Mouse (Mus musculus) myocyte (in vitro differentiated cells): ENCODE results near the gene Gm27027. TPM values are rescaled to one million over a fixed set of nuclear protein-coding genes. Genes with fewer than 3 reads are reported as not detected.

ENCODE experiments used
- H3K27me3 ChIP-seq: one replicate; pipeline ENCODE4 v1.6.1; 2011; ENCODE audit not compliant: control insufficient read depth, insufficient read depth, insufficient read length
- H3K36me3 ChIP-seq: one replicate; pipeline ENCODE4 v1.6.1; 2011; ENCODE audit not compliant: control insufficient read depth, insufficient read depth
- H3K4me2 ChIP-seq: one replicate; pipeline ENCODE4 v1.6.1; 2011; ENCODE audit warnings: low read depth, control low read depth
- H3K4me3 ChIP-seq: one replicate; pipeline ENCODE4 v1.5.1; 2011; ENCODE audit warnings: mild to moderate bottlenecking, control low read depth, moderate library complexity
- H3K79me2 ChIP-seq: one replicate; pipeline ENCODE4 v1.6.1; 2011; ENCODE audit not compliant: control insufficient read depth, insufficient read depth
- H3ac ChIP-seq: one replicate; pipeline ENCODE4 v1.6.1; 2011; ENCODE audit not compliant: control insufficient read depth, insufficient read length
- CEBPB ChIP-seq: IDR thresholded peaks from 2 replicates; pipeline ENCODE4 v1.6.1; 2011; ENCODE audit warnings: mild to moderate bottlenecking, moderate library complexity; ENCODE audit not compliant: poor library complexity, insufficient read depth, severe bottlenecking
- E2F4 ChIP-seq: IDR thresholded peaks from one replicate; pipeline ENCODE4 v1.6.1; 2011; ENCODE audit warnings: mild to moderate bottlenecking, control low read depth, moderate library complexity; ENCODE audit not compliant: insufficient read depth
- MAX ChIP-seq: IDR thresholded peaks from one replicate; pipeline ENCODE4 v1.6.1; 2011; ENCODE audit warnings: low read depth, mild to moderate bottlenecking, control low read depth
- MYOD1 ChIP-seq, 3 experiments: IDR thresholded peaks; one replicate each; pipeline ENCODE4 v1.6.1; 2011; ENCODE audit warnings: control low read depth in 2 of 3, low read depth in 2 of 3, mild to moderate bottlenecking in 2 of 3, moderate library complexity in 1 of 3; ENCODE audit not compliant: insufficient read length in 2 of 3, control insufficient read depth in 1 of 3
- MYOG ChIP-seq, 3 experiments: IDR thresholded peaks; one replicate each; pipeline ENCODE4 v1.6.1; 2011; ENCODE audit warnings: control low read depth in 2 of 3, low read depth in 2 of 3, mild to moderate bottlenecking in 2 of 3; ENCODE audit not compliant: insufficient read length in 2 of 3, control insufficient read depth in 1 of 3, insufficient read depth in 1 of 3
- POLR2A ChIP-seq: IDR thresholded peaks from one replicate; pipeline ENCODE4 v1.6.1; 2011; ENCODE audit warnings: low read depth, mild to moderate bottlenecking, control low read depth, moderate library complexity; ENCODE audit not compliant: insufficient read length
- POLR2AphosphoS2 ChIP-seq: IDR thresholded peaks from one replicate; pipeline ENCODE4 v1.6.1; 2011; ENCODE audit warnings: low read depth, control low read depth; ENCODE audit not compliant: insufficient read length
- REST ChIP-seq: IDR thresholded peaks from one replicate; pipeline ENCODE4 v1.6.1; 2011; ENCODE audit warnings: mild to moderate bottlenecking, control low read depth, moderate library complexity; ENCODE audit not compliant: insufficient read depth, insufficient read length
- SRF ChIP-seq: IDR thresholded peaks from one replicate; pipeline ENCODE4 v1.6.1; 2011; ENCODE audit warnings: low read depth; ENCODE audit not compliant: control insufficient read depth, insufficient read length
- TCF12 ChIP-seq: IDR thresholded peaks from one replicate; pipeline ENCODE4 v1.6.1; 2011; ENCODE audit warnings: mild to moderate bottlenecking, control low read depth; ENCODE audit not compliant: poor library complexity, insufficient read depth, severe bottlenecking
- TCF3 ChIP-seq: IDR thresholded peaks from one replicate; pipeline ENCODE4 v1.6.1; 2011; ENCODE audit warnings: low read depth, control low read depth; ENCODE audit not compliant: insufficient read length
- USF1 ChIP-seq: IDR thresholded peaks from one replicate; pipeline ENCODE4 v1.6.1; 2011; ENCODE audit warnings: low read depth, mild to moderate bottlenecking, control low read depth, moderate library complexity
- polyA plus RNA-seq: library from polyadenylated mRNA; unstranded; fragments of >200 nt; fragmentation: generic; extraction: Trizol; gene quantifications from one replicate; pipeline ENCODE4 v1.2.1, GENCODE M21; 2012; ENCODE audit warnings: missing spikeins

Gene Gm27027
- polyA plus RNA-seq, 1 experiment = not detected

- H3K79me2 ChIP-seq = peaks cover 6% of the 10 kb centered on the region
Measured at GRCm38 (mm10) chr2:94040391-94041125, 44.4 kb upstream of the Gm27027 start.

GRCm38 (mm10) chr2:94035428-94036331 lies 39.5 kb upstream of the Gm27027 start:
- Histone ChIP-seq H3K4me3 (no peak overlapping the region), H3K4me2 (no peak overlapping the region), H3K27me3 (no peaks in the 10 kb centered on the region), H3K36me3 (peaks cover 15% of the 10 kb centered on the region), H3ac (no peak overlapping the region), H3K79me2 (no peaks in the 10 kb centered on the region)
- TF ChIP-seq MAX = no peak
- no peak for TF ChIP-seq REST
- TF ChIP-seq TCF3 = no peak
- no peak for TF ChIP-seq POLR2A
- no peak for TF ChIP-seq TCF12
- no peak for TF ChIP-seq CEBPB
- TF ChIP-seq E2F4 = no peak
- TF ChIP-seq MYOD1 (IDR thresholded peaks at IDR 0.05; ENCODE audit: control insufficient read depth in 1 of 3, insufficient read length in 2 of 3, low read depth in 2 of 3) = no peak
- no peak for TF ChIP-seq SRF
- no peak for TF ChIP-seq MYOG (IDR thresholded peaks at IDR 0.05; ENCODE audit: control insufficient read depth in 1 of 3, insufficient read depth in 1 of 3, insufficient read length in 2 of 3, low read depth in 2 of 3)
- no peak for TF ChIP-seq USF1
- TF ChIP-seq POLR2AphosphoS2 = no peak

More at GRCm38 (mm10) chr2:94040391-94041125, 44.4 kb upstream of the Gm27027 start:
- TF ChIP-seq TCF12 (no peak), MAX (no peak)
- H3K4me2 ChIP-seq = no peak overlapping the region
- no peak overlapping the region for H3K4me3 ChIP-seq
- no peak overlapping the region for H3ac ChIP-seq
- no peaks in the 10 kb centered on the region for H3K36me3 ChIP-seq
- H3K27me3 ChIP-seq = no peaks in the 10 kb centered on the region

- no peaks in the 10 kb centered on the region for H3K79me2 ChIP-seq
- H3K4me3 ChIP-seq = no peak overlapping the region
- H3K36me3 ChIP-seq = peaks cover 15% of the 10 kb centered on the region
- H3K4me2 ChIP-seq = no peak overlapping the region
- H3K27me3 ChIP-seq = no peaks in the 10 kb centered on the region
- TF ChIP-seq REST (no peak), E2F4 (no peak), MAX (no peak), MYOD1 (IDR thresholded peaks at IDR 0.05; ENCODE audit: control insufficient read depth in 1 of 3, insufficient read length in 2 of 3, low read depth in 2 of 3) (peak; percentile 65 to 96 (median 69)), POLR2A (no peak), SRF (no peak), TCF12 (peak; percentile 36), CEBPB (no peak), MYOG (IDR thresholded peaks at IDR 0.05; ENCODE audit: control insufficient read depth in 1 of 3, insufficient read depth in 1 of 3, insufficient read length in 2 of 3, low read depth in 2 of 3) (peak in 1 of 3 experiments; percentile 39), USF1 (no peak), TCF3 (no peak), POLR2AphosphoS2 (no peak)
- no peak overlapping the region for H3ac ChIP-seq
Measured at GRCm38 (mm10) chr2:94030602-94031001, 34.4 kb upstream of the Gm27027 start.

- H3ac ChIP-seq = no peak overlapping the region
- H3K27me3 ChIP-seq = no peaks in the 10 kb centered on the region
- H3K4me3 ChIP-seq = no peak overlapping the region
- H3K4me2 ChIP-seq = no peak overlapping the region
- no peaks in the 10 kb centered on the region for H3K36me3 ChIP-seq
- no peaks in the 10 kb centered on the region for H3K79me2 ChIP-seq
- TF ChIP-seq MYOD1 (IDR thresholded peaks at IDR 0.05; ENCODE audit: control insufficient read depth in 1 of 3, insufficient read length in 2 of 3, low read depth in 2 of 3) (no peak), CEBPB (no peak), POLR2AphosphoS2 (no peak), E2F4 (no peak), MAX (no peak), REST (no peak), SRF (no peak), USF1 (no peak), POLR2A (no peak), MYOG (IDR thresholded peaks at IDR 0.05; ENCODE audit: control insufficient read depth in 1 of 3, insufficient read depth in 1 of 3, insufficient read length in 2 of 3, low read depth in 2 of 3) (no peak), TCF3 (no peak), TCF12 (no peak)
Measured at GRCm38 (mm10) chr2:94024637-94025036, 28.5 kb upstream of the Gm27027 start.
